Mouse (Mus musculus): ENCODE measurements around the gene Ern1.
A peak's percentile ranks its signal among the peaks of the same experiment; 100 is the strongest.
"Not testable (repeated sequence)": the region's sequence is repeated elsewhere in the genome, so short reads cannot be mapped to it uniquely, and the experiment has no call there.

Ern1 gene

DNA sequence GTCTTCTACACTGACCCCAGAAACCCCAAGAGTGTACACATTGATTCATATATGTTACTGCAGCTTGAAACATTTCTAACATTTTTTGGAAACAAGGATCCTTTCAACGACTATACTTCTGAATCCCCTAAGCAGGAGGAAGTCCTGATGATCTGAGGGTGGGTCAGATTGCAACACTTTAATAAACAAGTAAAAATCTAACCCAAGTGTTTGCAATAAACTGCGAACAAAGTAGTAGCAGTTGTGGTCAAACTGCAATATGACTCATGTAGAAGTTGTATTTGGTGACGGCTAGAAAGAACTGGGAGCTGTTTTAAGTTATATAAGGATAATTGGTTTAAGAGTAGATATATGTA, 7.1 kb downstream of the Ern1 start:
- DNase-seq (ENCODE audit: low read depth), result no peak

DNA sequence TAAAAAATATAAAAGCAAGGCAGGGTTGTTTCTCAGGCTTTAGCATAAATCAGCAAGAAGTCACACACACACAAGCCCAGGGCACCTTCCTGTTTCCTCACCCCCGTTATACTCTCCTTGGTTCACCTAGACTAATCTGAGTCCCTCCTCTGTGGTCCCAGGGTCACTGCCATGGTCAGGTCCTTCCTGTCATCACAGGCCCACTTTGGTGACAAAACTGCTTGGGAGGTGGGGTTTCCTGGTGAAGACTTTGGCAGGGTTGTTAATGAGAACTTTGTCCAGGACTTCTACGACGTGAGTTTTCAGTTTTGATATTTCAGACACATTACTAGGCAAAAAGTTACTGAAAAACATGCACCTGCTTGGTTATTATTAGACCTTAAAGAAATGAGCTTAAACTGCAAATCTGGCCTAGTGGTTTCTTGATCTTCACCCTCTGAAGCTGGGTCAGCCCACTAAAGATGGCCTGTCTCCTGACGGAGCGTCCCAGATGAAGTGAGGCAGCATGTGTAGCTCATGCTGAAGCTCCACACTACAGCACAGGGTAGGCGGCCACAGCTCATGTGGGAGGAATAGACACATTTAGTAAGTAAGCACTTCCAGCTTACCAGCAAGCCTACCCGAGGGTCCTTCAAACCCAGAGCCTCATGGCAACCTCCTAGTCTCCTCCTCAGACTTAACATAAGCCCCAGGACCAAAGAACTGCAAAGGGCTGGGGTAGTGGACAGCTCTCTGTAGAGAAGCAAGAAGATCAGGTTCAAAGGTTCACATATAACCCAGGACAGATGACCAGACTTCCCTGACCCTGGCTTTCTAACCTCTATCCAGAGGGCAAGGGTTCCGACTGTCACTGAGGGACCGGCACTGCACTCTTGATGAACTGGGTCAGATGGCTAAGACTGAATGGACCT, 7.8 kb downstream of the Ern1 start:
- DNase-seq (ENCODE audit: low read depth), result no peak

DNA sequence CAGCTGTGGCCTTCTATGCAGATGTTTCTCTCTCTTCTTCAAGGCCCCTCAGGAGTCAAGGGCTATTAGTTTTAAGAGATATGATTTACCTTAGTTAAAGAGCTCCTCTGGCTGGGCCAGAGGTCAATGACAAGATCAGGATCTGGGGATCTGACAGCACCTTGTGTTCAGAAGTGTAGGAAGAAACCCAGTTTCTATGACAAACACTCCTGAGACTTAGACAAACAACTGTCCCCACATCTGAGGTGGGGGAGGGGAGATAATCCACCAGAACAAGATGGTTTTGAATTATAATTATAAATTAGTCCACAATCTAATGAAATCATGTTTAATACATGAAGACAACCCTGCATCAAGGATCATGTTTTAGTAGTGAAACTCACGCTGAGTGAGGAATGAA, 8.9 kb downstream of the Ern1 start:
- DNase-seq (ENCODE audit: low read depth), result no peak

DNA sequence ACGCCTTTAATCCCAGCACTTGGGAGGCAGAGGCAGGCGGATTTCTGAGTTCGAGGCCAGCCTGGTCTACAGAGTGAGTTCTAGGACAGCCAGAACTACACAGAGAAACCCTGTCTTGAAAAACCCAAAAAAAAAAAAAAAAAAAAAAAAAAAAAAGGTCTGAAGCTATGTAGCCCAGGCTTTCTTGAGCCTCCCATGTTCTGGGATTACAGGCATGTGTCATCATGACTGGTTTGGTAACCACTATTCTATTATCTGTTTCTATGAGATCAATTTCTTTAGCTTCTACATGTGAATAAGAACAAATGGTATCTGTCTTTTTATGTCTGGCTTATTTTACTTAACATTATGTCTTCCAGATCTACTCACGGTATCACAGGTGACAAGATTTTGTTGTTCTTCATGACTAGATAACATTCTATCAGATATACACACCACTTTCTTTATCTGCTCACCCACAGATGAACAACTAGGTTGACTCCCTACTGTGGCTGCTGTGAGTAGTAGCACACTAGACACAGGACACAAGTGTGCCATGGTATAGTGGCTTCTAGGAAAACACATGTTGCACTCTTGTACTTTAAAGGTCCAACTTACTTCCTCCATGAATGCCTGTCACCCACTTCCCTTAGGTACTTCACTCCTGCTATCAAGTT, 10.0 kb downstream of the Ern1 start:
- no peak for DNase-seq (ENCODE audit: low read depth)

DNA sequence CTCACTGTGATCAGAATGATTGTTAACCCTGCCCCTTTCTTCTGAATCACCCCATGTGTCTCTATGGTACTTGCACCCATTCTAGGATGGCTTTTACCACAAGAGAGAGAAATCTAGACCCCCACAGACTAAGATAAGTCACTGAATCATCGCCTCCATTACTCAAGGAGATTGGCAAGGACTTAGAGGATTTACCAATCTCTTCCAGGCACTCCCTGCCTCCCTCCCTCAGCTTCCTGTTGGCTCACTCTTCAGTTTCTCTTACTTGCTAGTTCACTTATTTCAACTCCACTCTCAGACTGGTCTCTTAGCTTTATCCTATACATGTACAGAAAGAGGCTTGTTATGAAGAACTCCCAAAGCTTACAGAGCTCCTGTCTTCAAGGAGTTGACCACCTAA, 12.3 kb downstream of the Ern1 start:
- no peak for DNase-seq (ENCODE audit: low read depth)

DNA sequence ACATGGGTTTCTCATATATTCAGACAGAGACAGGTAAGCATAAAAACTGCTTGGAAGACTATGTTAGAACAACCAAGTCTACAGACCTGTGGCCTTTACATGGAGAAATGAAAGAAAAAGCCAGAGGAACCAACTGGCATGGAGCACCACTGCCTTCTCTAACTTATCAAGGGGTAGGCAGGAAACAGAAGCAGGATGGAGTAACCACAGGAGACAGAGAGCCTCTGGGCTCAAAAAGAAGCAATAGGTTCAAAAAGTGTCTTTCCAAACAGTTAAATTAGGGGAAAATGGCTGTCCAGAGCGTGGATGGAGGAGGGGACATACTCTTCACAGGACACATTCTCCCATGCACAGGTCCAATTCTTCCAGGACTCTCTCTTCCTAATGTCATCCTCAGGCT, 16.0 kb downstream of the Ern1 start:
- no peak for DNase-seq (ENCODE audit: low read depth)

DNA sequence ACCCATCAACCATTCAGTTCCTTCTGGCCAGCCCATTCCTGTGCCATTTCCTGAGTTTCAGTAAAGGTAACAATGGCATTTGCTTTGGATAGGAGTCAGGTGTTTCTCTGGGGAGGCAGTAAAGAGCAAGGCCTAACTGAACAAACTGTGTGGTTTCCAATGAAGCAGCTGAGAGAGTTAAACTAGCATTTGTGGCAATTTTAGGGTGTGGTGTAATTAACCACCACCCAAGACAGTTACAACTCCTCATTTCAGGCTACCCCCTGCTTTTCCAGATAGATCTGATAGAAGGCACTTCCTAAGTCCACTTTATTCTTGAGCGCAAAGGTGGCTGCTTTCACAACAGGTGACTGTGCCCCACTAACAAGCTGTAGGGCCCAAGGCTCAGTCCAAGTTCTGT, 19.1 kb downstream of the Ern1 start:
- no peak for DNase-seq (ENCODE audit: low read depth)

DNA sequence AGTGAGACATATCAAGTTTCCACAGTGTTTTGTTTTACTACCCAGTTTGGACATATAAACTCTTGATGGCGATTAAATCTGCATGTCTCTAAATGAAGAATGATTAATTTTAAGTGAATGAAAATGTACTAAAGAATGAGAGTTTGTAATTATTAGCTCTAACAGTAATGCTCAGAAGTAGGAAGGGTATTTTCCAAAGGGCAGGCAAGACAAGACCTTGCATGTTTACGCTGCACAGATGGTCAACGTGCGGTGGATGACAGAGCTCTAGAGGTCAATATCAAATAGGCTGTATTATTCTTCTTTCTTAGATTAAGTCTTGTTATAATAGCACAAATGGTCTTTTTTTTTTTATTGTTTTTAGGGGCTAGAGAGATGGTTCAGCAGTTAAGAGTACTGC, 21.7 kb downstream of the Ern1 start:
- no peak for DNase-seq (ENCODE audit: low read depth)

DNA sequence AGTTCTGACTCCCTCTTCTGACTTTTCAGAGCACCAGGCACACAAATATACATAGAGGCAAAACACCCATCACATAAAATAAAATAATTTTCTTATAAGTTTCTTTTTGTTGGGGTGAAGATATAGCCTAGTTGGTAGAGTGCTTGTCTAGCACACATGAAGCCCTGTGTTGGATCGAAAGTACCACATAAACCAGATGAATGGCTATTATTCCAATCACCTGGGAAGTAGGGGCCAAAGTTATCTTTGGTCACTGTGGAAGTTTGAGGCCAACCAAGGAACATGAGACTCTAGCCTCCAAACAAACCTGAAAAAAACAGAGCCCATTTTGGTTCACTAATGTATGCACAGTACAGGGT, 22.1 kb downstream of the Ern1 start:
- DNase-seq (ENCODE audit: low read depth), result no peak

DNA sequence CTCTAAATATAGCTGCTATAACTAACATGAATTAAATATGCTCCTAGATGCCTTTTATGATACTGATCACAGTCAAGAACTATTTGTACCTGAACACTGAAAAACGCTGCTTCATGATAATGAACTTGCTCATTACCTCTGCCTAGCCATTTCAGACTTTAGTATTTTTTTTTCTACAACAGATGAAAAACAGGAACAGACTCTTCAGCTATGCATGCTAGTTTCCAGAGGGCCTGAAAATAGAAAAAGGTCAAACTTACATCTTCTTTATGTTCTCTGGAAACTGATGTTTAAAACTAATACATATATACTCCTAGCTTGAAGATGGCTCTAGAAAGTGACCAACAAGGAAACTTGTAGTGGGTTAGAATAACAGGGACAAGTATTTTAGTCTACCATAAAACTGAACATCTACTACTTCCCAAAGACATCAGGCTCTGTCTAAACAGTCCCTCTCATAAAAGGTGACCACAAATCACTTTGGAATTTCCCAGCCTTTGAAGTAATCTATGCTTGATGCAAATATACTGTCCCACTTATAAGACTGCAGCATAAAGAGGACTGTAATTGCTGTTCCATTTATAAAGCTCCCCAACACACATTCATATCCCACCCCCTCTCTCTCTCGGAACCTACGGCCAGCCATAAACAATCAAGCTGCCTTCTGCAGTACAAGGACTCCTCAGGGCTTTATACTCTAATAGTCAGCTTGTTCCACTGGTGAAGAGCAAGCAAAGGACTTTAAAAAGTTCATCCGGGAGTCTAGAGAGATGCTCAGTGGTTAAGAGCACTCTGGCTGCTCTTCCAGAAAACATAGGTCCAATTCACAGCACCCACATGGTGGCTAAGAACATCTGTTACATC, 22.7 kb downstream of the Ern1 start:
- DNase-seq (ENCODE audit: low read depth), result no peak

DNA sequence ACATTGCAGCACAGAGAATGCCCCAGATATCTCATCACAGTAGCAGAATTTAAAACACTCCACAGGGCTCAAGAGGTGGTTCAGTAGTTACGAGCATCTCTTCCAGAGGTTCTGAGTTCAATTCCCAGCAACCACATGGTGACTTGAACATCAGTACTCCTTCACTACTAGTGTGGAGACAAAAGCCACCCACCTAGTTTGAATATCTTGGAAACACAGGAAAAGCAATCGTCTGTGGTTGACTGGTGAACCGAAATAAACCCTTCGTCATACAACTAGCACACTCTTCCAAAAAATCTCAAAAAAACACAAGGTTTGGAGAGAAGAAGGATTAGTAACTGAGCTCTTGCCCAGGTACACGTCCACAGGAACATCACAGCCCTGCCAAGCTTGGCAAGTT, 23.8 kb downstream of the Ern1 start:
- no peak for DNase-seq (ENCODE audit: low read depth)

DNA sequence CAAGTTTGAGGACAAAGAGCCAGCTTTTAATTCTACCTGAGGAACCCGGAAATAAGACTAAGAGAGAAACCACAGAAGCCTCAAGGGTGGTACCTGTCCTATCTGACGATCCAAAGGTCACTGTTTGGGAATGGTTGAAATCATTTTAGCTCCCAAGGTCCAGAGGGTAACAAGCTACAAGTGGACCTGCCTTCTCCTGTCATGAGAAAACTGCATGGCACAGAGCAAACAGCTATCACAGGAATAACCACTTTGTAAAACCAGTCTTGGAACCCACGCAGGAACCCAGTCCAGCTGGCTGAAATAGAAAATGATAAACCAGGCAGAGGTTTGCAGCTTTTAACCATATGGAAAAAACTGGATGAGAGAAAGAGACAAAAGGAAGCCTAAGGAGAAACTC, 25.3 kb downstream of the Ern1 start:
- DNase-seq (ENCODE audit: low read depth), result peak; percentile 32

DNA sequence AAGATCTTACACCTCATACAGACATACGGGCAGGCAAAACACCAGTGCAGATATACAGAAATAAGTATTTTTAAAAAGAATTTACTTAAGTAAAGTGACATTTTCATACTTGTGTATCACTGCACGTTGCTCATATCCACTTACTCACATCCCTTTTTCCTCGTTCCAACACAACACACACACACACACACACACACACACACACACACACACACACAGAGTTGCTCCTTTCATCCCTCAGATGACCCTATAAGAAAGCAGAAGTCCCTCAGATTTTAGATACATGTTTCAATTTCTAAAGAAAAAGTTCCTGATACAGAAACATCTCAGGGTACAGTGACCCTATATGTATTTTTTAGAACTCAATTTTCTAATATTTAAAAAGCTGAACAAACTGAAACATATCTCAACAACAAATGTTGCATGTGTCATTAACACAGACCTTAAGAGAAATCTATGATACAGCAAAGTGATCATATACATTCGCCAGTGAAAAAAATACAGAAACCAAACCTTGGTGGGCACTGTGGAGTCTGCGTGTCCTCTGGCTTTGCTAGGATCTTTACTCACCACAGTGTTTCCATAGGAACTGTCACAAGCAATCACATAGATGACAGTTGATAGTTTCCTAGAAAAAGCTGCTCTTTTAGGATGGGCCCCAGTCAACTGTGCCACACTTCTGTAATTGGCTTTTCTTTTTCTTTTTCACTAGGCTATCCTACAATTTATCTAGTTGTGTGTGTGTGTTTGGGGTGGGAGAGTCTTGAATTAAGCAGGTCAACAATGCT, 26.3 kb downstream of the Ern1 start:
- no peak for DNase-seq (ENCODE audit: low read depth)

DNA sequence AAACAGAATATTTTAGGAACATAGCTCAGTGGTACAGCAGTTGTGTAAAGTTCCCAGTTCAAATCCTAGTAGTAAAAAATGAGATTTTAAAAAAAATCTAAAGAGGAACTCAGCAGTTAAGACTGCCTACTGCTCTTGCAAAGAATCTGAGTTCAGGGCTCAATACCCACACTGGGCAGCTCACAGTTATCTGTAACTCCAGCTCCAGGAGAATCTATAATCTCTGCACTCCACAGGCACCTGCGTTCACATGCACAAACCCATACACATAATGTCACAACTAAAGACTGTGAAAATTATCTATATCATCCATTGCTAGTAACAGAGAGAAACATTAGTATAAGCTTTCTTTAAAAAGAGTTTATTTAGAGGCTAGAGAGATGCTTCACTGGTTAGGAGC, 27.0 kb downstream of the Ern1 start:
- DNase-seq (ENCODE audit: low read depth), result no peak

DNA sequence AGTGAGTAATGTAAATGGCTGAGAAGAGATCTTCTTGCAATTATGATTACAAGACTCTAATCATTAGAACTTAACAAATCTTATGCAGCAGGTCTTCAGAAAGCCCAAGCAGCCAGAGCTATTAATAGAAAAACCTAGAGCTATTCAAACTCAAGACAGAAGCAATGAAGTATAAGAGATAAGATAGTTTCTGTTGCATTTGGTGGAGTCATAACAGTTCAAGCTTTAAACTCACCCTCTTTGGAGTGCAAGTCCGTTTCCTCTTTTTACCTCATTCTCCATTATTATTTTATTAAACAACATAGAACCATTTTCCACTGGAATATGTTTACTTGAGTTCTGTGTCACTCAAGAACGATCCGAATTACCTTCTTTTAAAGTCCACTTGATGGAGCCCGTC, 29.1 kb downstream of the Ern1 start:
- no peak for DNase-seq (ENCODE audit: low read depth)

DNA sequence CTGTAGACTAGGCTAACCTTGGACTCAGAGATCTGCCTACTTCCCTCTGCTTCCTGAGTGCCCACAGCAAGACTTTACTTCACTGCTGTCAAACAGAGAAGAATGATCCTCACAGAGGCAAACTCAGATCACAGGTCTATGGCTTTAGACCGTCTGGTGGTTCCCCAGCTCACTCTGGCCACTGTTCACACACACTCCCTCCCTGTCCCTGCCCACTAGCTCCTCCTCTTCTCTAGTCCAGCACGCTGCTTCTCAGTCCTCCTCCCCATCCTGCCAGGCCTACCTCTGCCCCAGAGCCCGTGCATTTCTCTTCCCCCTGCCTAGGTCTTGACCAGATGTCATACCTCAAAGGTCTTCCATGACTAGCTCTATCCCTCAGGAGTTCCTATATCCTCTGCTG, 44.0 kb downstream of the Ern1 start:
- no peak for DNase-seq (ENCODE audit: low read depth)

DNA sequence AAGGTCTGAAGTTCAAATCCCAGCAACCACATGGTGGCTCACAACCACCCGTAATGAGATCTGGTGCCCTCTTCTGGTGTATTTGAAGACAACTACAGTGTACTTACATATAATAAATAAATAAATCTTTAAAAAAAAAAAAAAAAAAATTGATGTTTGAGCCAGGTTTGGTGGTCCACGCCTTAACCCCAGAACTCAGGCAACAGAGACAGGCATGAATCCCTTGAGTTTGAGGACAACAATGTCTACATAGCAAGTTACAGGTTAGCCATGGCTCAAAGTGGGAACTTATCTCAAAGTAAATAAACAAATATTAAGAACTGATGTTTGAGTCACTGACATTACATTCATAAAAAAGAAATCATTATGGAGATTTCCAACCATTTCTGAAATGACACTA, 45.1 kb downstream of the Ern1 start:
- not testable (repeated sequence) for DNase-seq (ENCODE audit: low read depth)

DNA sequence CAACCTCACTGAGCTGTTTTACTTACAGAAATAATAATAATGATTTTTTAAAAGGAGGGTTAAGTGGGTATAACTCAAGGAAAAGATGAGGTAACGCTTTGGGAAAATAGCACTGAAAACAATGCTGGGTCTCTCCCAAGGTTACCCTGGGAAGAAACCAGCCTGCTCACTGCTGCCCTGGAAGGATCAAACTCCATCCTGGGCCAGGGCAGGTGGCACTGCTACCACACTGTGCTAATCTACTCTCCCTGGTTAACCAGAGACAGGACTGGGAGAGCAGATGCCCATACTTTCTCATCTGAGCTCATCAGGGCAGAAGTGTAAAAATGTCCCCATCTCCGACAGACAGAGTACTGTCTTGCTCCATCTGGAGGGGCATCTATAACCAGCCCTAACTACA, 47.3 kb downstream of the Ern1 start:
- DNase-seq (ENCODE audit: low read depth), result no peak

DNA sequence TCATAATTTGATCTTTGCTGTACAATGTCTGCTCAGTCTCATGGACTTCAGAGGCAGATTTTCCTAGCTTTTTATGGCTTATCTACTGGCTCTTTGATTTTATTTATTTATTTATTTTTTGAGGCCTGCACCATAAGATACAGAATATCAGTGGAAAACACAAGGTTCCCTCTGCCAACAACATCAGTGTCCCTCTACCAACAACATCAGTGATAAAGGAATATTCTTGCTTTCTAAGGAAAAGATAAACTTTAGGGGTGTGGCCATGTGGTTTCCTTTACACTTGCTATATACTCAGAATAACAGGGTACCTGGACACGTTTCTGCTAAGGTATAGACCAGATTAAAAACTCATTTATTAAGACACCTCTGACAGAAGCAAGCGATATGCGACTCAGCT, 48.3 kb downstream of the Ern1 start:
- no peak for DNase-seq (ENCODE audit: low read depth)

DNA sequence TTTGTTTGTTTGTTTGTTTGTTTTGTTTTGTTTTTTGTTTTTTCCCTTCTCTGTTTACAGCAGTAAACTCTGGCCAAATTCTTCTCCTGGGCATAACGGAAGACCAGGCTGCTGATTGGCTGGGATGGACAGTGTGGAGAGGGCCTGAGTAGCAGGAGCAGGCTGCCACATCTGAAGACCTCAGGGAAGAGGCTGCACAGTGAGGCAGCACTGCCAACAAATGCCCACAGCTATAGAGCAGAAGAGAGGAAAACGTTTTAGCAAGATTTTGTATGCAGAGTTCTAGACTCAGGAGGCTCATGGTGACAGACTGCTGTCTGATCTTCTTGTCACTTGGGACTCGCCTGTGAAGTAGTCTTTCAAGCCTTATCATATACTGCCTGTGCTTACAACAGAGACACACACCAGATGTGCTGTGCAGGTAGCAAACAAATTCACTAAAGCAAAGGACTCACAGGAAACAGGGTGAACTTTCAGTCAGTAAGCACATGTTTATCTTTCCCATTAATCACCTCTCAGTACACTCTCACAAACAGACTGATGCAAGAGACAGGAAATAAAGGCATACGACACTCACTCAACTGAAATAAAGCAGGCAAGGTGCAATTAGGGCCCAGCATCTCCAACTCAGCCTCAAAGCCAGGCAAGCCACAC, 49.0 kb downstream of the Ern1 start:
- DNase-seq (ENCODE audit: low read depth), result peak; percentile 43

DNA sequence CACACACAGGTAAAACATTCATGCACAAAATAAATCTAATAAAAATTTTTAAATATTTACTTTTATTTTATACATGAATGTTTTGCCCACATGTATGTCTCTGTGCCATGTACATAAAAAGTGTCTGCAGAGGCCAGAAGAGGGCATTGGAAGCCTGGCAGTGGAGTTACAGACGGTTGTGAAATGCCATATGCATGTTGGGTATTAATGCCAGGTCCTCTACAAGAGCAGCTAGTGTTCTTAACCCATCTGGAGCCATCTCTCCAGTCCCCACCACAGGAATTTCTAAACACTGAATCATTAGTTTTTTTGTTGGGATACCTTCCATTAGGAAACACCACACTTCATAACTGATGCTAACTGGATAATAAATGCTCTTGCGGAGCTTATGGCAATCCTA, 50.1 kb downstream of the Ern1 start:
- DNase-seq (ENCODE audit: low read depth), result no peak

DNA sequence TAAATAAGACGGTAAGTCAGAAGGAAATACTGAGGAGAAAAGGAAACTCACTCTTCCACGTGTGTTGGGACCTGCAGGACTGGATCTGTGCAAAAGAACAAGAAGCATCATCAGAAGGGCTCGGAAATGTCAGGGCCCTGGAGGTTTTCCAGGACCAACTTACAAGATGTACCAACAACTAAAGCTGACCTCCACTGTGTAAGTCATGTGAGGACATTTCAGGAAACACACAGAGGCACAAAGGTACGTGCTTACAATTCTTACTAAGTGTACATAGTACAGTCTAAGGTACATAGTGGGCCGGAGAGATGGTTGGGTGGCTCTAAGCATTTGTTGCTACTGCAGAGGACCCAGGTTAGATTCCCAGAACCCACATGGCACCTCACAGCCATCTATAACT, 50.6 kb downstream of the Ern1 start:
- no peak for DNase-seq (ENCODE audit: low read depth)
